Mouse (Mus musculus): ENCODE measurements at regions not wholly inside any gene's neighbourhood (a gene's known extent, or its start where the extent isn't known, plus 50 kb on each side); places are given as distances from the start of the nearest gene placed in this dataset.

DNA sequence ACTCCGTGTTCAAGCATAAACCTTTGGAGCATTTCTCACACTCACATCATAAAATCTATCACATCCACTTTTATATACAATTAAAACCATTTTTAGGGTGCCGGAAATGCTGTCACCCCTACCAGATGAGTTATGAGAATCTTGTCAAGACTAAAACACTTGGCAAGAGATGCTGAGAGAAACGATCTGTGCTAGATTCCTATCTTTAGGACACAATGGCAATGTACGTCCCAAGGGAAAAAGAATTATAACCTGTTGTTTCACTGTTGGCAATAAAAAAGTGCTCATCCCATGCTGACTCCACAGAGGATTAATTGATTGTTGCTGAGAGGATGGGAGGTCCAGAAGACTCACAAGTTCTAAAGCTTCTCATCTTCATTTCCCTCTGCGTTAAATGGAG lies 389.7 kb upstream of the C030005K15Rik start:
- no peak for TF ChIP-seq CTCF (IDR thresholded peaks at IDR 0.05; ENCODE audit: low read depth)
- Histone ChIP-seq H3K4me2 (ENCODE audit: low read length) (no peak overlapping the region), H3K4me1 (replicated peaks; ENCODE audit: insufficient read depth, low read length) (no peaks in the 10 kb centered on the region), H3K27me3 (ENCODE audit: insufficient read depth, low read length) (no peaks in the 10 kb centered on the region), H3K4me3 (replicated peaks; ENCODE audit: low read depth, low read length) (no peak overlapping the region), H3K9ac (ENCODE audit: low read depth, low read length) (no peak overlapping the region), H3K36me3 (ENCODE audit: insufficient read depth, low read length) (no peaks in the 10 kb centered on the region), H3K27ac (no peak overlapping the region), H3K9me3 (replicated peaks; ENCODE audit: low read length) (no peaks in the 10 kb centered on the region)
- ATAC-seq (replicated peaks; ENCODE audit: low FRiP score, low read depth), result no peak
- peak; percentile 6 for DNase-seq (ENCODE audit: low spot score)
- WGBS, result 67% methylated on average over 5 of the region's 5 CpGs

GRCm38 (mm10) chr10:98125713-98126112 lies 399.2 kb upstream of the C030005K15Rik start:
- no peaks in the 10 kb centered on the region for H3K4me1 ChIP-seq (replicated peaks; ENCODE audit: insufficient read depth, low read length)
- no peak overlapping the region for H3K27ac ChIP-seq
- no peak for TF ChIP-seq CTCF (IDR thresholded peaks at IDR 0.05; ENCODE audit: low read depth)
- no peaks in the 10 kb centered on the region for H3K36me3 ChIP-seq (ENCODE audit: insufficient read depth, low read length)
- no peak overlapping the region for H3K9ac ChIP-seq (ENCODE audit: low read depth, low read length)
- H3K4me3 ChIP-seq (replicated peaks; ENCODE audit: low read depth, low read length), result no peak overlapping the region
- H3K27me3 ChIP-seq (ENCODE audit: insufficient read depth, low read length), result no peaks in the 10 kb centered on the region
- no peaks in the 10 kb centered on the region for H3K9me3 ChIP-seq (replicated peaks; ENCODE audit: low read length)
- 70% methylated on average over 1 of the region's 1 CpGs for WGBS
- ATAC-seq (replicated peaks; ENCODE audit: low FRiP score, low read depth) (no peak), DNase-seq (ENCODE audit: low spot score) (no peak)
- H3K4me2 ChIP-seq (ENCODE audit: low read length), result no peak overlapping the region

GRCm38 (mm10) chr10:98135026-98135425 lies 408.5 kb upstream of the C030005K15Rik start:
- 61% methylated on average over 1 of the region's 1 CpGs for WGBS
- Histone ChIP-seq H3K4me1 (replicated peaks; ENCODE audit: insufficient read depth, low read length) (no peaks in the 10 kb centered on the region), H3K4me3 (replicated peaks; ENCODE audit: low read depth, low read length) (no peak overlapping the region), H3K27ac (no peak overlapping the region), H3K4me2 (ENCODE audit: low read length) (no peak overlapping the region), H3K36me3 (ENCODE audit: insufficient read depth, low read length) (no peaks in the 10 kb centered on the region), H3K27me3 (ENCODE audit: insufficient read depth, low read length) (no peaks in the 10 kb centered on the region), H3K9ac (ENCODE audit: low read depth, low read length) (no peak overlapping the region), H3K9me3 (replicated peaks; ENCODE audit: low read length) (no peaks in the 10 kb centered on the region)
- ATAC-seq (replicated peaks; ENCODE audit: low FRiP score, low read depth) (no peak), DNase-seq (ENCODE audit: low spot score) (no peak)
- no peak for TF ChIP-seq CTCF (IDR thresholded peaks at IDR 0.05; ENCODE audit: low read depth)

DNA sequence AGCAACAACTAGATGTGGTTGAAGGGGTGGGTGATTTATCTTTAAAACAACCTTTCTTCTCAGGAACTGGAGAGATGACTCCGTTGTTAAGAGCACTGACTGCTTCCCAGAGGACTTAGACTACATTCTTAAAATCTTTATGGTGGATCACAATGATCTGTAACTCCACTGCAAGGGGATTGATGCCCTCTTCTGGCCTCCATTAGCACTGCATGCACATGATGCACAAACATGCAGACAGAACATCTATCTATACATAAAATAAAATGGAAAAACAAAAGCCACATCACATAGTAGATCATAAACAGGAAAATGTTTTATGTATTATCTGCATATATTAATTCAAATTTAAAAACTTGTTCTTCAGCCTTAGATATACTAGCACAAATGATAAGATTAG lies 419.2 kb upstream of the C030005K15Rik start:
- Histone ChIP-seq H3K4me1 (replicated peaks; ENCODE audit: insufficient read depth, low read length) (no peaks in the 10 kb centered on the region), H3K27ac (no peak overlapping the region), H3K4me2 (ENCODE audit: low read length) (no peak overlapping the region), H3K27me3 (ENCODE audit: insufficient read depth, low read length) (no peaks in the 10 kb centered on the region), H3K36me3 (ENCODE audit: insufficient read depth, low read length) (no peaks in the 10 kb centered on the region), H3K9me3 (replicated peaks; ENCODE audit: low read length) (no peaks in the 10 kb centered on the region), H3K9ac (ENCODE audit: low read depth, low read length) (no peak overlapping the region), H3K4me3 (replicated peaks; ENCODE audit: low read depth, low read length) (no peak overlapping the region)
- peak; percentile 51 for TF ChIP-seq CTCF (IDR thresholded peaks at IDR 0.05; ENCODE audit: low read depth)
- 52% methylated on average over 1 of the region's 1 CpGs for WGBS
- peak; percentile 16 for DNase-seq (ENCODE audit: low spot score)
- ATAC-seq (replicated peaks; ENCODE audit: low FRiP score, low read depth), result no peak

DNA sequence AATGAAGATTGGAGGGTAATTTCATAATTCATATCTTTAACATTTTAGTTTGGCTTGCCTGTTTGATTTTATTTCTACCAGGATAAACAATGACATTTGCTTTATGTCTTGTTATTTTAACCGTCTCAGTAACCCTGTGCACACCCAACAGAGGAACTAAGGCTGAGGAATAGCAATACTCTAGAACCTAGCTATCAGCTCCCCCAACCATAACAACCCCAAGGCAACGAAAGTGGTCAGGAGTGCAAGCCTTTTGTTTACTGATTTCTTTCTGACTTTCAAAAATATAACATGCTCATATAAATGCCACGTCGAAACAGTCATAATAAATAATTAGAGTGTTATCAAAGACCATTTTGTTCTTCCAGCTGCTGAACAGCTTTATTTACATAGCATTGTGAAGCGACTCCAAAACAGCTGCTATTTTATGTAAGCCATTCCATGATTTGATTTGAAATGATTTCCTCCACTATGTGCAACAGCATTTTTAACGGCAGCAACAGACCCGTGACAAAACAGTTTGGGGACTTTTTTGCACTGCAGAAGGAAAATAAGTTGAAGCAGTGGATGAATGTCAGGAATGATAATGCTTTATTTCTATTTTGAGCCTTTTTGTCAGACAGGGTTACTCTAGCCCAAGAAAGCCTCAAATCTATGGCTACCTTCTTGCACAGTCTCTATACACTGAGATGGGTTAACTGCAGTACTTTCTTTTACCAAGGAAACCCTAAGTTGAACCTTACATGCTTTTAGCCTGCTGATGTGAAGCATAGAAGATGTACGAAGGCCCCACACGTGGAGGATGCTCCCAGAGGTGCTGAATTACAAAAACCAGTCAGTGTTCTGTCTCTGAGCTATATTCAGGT lies 420.7 kb upstream of the C030005K15Rik start:
- Histone ChIP-seq H3K27me3 (ENCODE audit: insufficient read depth, low read length) (no peaks in the 10 kb centered on the region), H3K9ac (ENCODE audit: low read depth, low read length) (no peak overlapping the region), H3K4me2 (ENCODE audit: low read length) (no peak overlapping the region), H3K9me3 (replicated peaks; ENCODE audit: low read length) (no peaks in the 10 kb centered on the region), H3K4me1 (replicated peaks; ENCODE audit: insufficient read depth, low read length) (no peaks in the 10 kb centered on the region), H3K4me3 (replicated peaks; ENCODE audit: low read depth, low read length) (no peak overlapping the region), H3K27ac (peak overlapping the region; percentile 11; the same call in 1 of the 2 replicates), H3K36me3 (ENCODE audit: insufficient read depth, low read length) (no peaks in the 10 kb centered on the region)
- WGBS, result 47% methylated on average over 9 of the region's 9 CpGs
- peak; percentile 82 for DNase-seq (ENCODE audit: low spot score)
- ATAC-seq (replicated peaks; ENCODE audit: low FRiP score, low read depth), result no peak
- TF ChIP-seq CTCF (IDR thresholded peaks at IDR 0.05; ENCODE audit: low read depth), result no peak

DNA sequence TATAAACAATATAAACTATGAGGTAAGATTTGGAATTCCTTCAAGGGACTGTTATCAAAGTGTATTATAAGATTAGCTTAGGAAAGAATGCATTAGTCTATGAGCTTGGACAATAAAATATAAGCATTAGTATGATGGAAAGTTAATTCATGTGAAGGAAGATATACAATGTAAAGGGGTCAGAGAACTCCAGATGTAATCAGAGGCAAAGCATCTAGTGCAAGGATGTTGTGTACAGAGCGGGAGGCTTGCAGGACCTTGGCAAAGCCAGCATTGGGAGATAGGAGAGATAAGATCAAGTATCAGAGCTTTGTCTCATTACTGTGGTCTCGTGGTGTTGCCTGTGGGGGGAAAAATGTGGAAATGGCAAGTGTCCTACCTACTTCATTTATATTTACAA lies 429.4 kb upstream of the C030005K15Rik start:
- DNase-seq (ENCODE audit: low spot score) (no peak), ATAC-seq (replicated peaks; ENCODE audit: low FRiP score, low read depth) (no peak)
- 47% methylated on average over 2 of the region's 2 CpGs for WGBS
- H3K27ac ChIP-seq, result no peak overlapping the region
- H3K4me1 ChIP-seq (replicated peaks; ENCODE audit: insufficient read depth, low read length), result no peaks in the 10 kb centered on the region
- no peaks in the 10 kb centered on the region for H3K9me3 ChIP-seq (replicated peaks; ENCODE audit: low read length)
- no peaks in the 10 kb centered on the region for H3K27me3 ChIP-seq (ENCODE audit: insufficient read depth, low read length)
- H3K36me3 ChIP-seq (ENCODE audit: insufficient read depth, low read length), result no peaks in the 10 kb centered on the region
- no peak overlapping the region for H3K4me3 ChIP-seq (replicated peaks; ENCODE audit: low read depth, low read length)
- H3K4me2 ChIP-seq (ENCODE audit: low read length), result no peak overlapping the region
- no peak for TF ChIP-seq CTCF (IDR thresholded peaks at IDR 0.05; ENCODE audit: low read depth)
- H3K9ac ChIP-seq (ENCODE audit: low read depth, low read length), result no peak overlapping the region
